Mouse (Mus musculus): ENCODE measurements around the gene Spryd3.
"Not testable (repeated sequence)": the region's sequence is repeated elsewhere in the genome, so short reads cannot be mapped to it uniquely, and the experiment has no call there.

Gene Spryd3

DNA sequence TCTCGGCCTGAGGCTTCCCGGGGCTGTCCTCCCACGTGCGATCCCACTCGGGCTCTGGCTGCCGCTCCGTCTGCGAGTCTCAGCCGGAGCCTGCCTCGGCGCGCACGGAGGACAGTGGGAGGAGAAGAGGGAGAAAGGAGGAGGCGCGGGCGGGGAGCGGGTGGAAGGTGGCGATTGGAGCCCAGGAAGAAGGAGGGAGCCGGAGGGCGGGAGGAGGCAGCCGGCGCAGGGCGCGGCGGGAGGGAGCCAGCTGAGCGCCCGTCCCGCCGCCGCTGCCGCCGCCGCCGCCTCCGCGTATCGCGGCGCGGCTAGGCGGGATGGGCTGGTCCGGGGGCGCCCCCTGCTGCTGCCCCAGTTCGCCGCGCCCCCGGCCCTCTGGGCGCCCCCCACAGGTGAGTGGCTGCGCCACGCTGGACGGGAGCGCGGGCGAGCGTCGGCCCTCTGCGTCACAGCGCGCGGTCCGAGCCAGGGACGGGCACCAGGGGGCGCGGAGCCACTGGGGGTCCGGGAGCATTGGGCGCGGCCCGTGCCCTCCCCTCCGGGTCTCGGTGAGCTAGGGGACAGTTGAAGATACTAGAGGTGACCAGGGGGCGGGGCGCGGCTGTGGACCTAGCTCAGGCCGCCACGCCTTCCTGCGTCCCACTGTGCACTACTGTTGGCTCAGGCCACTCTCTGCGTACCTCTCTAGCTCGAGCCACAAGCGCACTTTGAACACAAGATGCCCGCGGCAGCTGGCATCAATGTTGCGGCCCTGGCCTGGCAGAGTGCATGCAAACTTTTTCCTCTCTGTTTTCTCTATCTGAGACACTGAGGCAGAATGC, 35.7 kb downstream of the Spryd3 start, which contains the start of gene Tns2:
Tns2 (plus strand) TSS at position 253 of the 821 bp plus-strand sequence.
- peak; percentile 72 for DNase-seq (ENCODE audit: low read depth, low spot score)

DNA sequence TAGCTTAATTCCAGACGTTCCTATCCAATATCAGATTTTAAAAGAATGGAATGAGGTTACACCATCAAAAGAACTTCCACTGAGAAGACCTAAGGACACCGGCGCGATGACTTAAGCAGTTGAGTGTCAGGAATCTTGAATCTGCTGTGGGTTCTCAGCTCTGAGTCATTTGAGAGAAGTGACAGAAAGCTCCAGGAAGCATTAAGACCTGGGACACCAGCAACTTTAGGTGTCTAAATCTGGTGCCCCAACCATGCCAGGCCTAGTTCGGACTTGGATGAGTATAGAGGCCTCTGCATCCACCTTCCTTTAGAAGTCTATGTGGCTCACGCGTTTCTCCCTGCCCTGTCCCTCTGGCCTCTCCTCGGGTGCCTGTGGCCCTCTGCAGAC, 36.3 kb downstream of the Spryd3 start:
- no peak for DNase-seq (ENCODE audit: low read depth, low spot score)

DNA sequence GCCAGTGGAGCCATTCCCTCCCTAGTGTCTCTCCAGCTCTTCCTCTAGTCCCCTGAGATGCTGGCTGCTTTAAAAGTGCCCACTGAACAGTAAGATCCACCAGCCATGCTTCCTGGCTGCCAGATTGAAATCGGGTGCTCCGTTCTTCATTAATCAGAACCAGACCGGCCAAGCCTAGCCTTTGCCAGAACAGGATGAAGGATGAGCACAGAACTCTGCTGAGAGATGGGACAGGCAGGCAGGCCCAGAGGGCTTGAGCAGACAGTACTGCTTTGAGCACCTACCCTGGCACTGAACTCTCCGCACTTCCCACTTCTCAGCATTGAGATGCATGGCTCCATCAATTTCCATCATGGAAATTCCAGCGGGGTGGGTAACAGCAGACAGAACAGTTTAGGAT, 36.8 kb downstream of the Spryd3 start:
- no peak for DNase-seq (ENCODE audit: low read depth, low spot score)

DNA sequence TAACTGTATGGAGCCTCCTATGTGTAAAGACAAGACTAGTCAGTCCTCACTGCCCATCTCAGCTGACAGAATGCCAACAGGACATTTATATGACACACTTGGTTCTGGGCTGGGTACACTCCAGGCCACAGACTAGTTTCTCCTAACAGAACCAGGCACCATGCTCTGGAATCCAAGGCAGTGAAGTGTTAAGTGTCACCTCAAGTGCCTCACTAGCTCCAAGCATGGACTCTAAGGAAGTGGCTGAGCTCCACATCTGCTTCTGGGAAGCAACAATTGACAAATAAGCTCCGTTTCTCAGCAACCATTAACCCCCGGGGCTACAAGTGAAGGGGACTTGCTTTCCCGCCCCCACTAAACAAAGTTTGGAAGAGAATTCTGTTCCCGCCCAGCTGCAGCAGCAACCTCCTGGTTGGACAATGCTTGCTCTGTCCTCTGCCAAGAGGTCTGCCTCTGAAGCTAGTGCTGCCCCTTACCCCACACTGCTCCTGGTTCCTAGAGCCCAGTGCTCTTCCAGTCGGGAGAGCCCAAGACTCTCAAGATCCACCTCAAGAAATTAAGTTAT, 38.0 kb downstream of the Spryd3 start:
- DNase-seq (ENCODE audit: low read depth, low spot score), result no peak

DNA sequence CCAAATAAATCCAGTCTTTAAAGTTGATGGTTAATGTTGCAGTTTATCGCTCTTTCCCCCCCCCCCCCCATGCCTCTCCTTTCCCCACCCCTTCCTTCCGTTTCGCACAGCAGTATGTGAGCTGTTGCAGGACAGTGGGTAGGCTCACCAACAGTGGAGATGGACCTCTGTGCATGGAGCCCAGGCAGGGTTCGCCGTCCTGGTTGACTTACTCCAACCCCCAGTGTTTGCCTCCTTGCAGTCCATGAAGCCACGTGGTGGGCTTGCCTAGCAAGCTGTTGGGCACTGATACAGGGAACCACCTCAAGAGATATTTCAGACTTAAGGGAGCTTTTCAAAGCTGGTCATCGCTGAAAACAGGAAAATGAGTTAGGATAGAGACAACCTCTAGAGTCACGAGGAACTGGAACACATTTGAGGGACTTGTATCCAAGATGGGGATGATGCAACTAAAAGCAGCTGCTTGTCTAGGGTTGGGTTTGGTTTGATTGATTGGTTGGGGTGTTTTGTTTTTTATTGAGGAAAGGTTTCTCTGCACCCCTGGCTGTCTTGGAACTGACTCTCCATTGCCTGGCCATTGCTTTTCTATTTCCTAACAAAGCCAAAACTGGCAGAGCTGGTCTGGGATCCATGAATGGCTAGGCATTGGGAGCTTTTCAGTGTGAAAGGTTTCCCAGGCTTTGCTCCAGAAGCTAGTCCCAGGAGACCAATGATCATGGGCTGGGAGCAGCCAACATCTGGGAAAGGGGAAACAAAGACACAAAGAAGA, 38.7 kb downstream of the Spryd3 start:
- no peak for DNase-seq (ENCODE audit: low read depth, low spot score)

DNA sequence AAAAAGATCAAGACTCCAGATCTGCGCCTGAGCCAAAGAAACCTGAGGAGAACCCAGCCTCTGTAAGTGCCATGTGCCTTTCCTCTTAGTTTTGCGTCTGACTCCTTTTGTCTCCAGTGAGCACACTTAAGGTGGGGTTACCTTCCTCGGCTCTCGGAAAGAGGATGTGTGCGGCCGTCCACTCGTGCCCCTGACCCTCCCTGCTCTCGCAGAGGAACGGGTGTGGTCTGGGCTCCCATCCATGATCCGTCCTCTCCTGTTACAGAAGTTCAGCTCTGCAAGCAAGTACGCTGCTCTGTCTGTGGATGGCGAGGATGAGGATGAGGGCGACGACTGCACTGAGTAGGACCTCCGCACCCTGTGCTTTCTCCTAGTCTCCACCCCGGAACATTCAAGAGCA, 41.0 kb downstream of the Spryd3 start:
- no peak for DNase-seq (ENCODE audit: low read depth, low spot score)

DNA sequence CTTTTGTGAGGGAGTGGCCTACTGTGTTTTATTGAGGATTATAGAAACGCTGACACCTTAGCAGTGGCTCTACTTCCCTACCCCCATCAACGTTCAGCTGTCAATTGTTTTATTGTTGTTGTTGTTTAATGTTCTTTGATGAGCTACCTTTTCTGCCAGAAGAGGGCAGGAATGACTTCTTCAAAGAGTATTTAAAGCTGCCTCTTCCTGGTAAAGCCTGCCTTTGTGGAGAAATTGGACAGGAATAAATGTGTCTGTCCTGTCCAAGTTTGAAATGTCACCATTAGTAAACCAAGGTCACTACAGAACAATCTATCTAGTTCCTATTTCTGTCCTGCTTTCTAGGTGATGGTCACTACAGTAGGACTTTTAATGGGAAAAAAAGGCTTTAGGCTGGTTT, 41.9 kb downstream of the Spryd3 start:
- DNase-seq (ENCODE audit: low read depth, low spot score), result no peak

DNA sequence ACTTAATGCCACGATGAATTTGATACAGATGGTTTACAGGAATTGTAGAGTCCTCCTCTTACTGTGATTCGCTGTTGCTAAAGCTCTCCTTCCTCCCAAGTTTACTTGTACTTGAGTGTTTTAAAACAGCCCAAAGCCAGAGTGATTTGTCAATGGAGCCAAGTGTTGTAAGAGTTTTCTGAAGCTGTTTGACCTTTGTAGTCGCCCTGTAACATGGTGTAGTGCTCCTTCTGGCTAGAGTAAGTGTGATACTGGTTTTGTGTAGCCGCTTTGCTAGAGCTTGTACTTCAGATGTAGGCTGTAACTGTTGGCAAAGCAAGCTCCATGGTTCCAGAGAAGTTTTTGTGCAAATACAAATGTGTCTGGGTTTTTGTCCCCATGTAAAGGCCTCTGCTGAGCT, 43.8 kb downstream of the Spryd3 start:
- DNase-seq (ENCODE audit: low read depth, low spot score), result no peak

DNA sequence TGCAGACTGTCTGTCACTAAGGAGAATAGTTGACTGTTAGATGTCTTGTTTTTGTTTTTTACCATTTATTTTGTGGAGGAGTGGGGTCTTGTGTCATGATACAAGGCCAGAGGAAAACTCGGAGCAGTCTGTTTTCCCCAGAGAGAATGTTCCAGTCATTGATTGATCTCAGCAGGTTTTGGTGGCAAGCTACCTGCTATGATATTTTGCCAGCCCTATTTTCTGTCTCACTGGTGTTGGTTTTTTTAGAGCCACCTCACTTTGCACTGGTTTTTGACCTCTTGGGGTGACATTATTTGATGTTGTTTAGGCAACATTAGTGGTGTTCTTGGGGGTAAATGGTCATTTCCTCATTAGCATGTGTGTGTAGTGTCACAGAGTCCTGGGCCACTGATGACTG, 44.3 kb downstream of the Spryd3 start:
- DNase-seq (ENCODE audit: low read depth, low spot score), result no peak

DNA sequence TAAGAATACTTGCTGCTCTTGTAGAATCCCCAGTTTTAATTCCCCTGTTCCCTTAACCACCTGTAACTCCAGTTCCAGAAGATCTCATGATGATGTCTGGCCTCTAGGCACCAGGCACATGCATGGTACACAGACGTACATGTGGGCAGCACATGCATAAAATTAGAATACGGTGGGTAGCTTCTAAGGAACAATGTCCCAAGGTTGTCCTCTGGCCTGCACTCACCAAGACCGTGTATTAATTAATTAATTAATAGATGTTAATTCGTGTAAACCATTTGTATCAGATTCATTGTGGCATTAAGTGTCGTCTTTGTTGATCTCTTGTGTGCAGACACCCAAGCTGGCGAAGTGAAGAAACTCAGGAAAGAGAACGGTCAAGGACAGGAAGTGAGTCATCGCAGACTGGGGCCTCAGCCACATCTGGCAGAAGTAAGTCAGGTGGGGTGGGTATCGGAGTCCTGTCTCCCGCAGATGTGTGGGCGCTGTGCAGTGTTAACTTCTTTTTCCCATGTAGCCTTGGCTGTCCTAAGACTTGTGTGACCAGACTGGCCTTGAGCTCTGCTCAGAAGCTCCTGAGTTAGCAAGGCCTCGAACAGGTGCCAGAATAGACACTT, 44.9 kb downstream of the Spryd3 start:
- no peak for DNase-seq (ENCODE audit: low read depth, low spot score)

DNA sequence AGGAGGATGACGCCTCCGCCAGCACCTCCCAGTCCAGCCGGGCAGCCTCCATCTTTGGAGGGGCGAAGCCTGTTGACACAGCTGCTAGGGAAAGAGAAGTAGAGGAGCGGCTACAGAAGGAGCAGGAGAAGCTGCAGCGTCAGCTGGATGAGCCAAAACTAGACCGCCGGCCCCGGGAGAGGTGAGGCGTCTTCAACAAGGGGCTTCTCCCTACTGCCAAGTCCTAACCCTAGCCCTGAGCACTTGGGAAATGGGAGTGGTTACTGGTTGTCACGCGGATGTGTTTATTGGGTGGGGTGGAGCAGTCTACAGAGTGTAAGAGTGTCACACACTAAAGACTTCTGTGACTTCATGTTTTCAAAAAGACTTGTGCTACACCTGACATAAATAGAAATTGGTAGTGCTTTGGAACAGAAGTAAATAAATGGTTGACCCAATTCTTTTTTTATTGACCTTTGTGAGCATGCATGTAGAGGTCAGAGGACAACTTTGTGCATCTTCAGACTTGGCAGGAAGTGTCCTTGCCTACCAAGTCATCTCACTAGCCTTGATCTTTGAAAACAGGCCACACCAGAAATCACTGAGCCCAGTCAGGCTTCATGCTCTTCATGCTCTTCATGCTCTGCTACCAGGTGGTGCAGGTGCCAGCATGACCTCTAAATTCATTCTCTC, 46.0 kb downstream of the Spryd3 start:
- DNase-seq (ENCODE audit: low read depth, low spot score), result no peak

DNA sequence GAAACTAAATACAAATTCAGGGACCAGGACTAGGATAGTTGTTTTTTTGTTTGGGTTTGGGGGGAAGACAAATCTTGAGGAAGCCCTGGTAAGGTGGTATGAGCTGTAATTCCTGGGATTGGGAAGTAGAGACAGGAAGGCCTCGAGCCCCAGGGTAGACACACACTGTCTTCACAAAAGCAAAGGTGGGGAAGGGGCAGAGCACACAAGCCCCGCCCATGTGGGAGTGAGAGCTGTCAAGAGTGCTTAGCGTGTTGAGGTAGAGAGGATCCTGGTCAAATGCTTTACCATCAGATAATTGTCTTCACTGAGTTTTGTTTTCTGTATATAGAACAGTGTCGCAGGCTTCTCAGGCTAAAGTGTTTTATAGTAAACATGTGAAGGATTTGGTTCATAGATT, 53.0 kb downstream of the Spryd3 start:
- DNase-seq (ENCODE audit: low read depth, low spot score), result no peak

DNA sequence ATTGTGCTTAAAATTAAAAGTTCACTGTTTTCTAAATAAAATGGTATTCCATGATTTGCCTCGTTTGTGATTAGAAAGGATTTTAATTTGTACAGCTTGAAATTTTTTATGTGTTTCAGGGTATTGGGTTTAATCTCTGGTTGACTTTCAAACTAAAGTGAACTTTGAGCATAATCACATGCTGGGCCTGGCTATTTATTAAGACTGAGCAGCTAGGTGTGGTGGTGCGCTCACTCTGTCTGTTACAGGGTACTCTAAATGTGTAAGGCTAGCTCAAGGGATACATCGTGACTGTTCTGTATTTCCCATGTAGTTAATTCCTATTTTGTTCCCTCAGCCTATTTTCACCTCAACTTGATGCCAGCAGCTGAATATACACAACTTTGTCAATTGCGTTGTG, 53.9 kb downstream of the Spryd3 start:
- DNase-seq (ENCODE audit: low read depth, low spot score), result no peak

DNA sequence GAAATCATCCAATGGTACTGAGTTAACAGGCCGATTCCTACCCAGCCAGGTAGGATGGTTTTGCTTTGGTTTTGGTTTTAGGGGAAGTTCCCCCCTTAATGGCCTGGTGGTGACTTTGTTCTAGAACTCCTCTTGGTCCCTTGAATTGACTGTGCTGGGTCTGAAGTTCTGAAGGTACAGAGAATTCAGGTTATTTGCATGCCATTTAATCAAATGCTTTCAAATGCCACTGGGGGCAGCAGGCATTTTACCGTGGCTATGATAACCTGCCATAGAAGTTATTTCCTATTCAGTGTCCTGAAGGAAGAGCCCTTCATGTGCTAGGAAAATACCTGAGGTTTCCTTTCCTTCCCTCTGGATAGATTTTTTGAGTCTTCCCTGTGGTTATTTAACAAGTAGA, 55.6 kb downstream of the Spryd3 start:
- DNase-seq (ENCODE audit: low read depth, low spot score), result no peak

DNA sequence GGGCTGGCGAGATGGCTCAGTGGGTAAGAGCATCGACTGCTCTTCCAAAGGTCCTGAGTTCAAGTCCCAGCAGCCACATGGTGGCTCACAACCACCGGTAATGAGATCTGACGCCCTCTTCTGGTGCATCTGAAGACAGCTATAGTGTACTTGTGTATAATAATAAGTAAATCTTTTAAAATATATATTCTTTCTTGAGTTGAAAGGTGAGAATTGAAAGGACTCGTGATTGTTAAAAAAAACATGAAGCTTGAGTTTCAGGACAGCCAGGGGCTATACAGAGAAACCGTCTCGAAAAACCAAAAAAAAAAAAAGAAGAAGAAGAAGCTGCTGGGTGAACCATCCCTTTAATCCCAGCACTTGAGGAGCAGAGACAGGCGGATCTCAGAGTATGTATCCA, 56.1 kb downstream of the Spryd3 start:
- DNase-seq (ENCODE audit: low read depth, low spot score), result not testable (repeated sequence)

DNA sequence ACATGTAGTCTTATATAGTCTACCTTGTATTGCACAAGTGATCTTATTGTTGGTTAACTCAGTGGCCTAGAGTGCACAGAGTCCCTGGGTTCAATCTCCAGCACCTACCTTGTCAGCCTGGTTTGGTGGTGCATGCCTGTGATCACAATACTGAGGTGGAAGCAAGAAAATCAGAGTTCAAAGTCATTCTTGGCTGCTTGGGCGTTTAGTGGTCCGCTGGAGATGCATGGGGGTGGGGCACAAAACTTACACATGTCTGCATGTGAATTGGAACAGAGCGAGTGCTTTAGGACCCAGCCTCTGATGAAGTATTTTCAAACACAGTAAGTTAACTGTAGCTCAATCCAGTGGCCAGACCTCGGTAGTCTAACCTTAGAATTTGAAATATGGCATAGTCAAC, 56.8 kb downstream of the Spryd3 start:
- no peak for DNase-seq (ENCODE audit: low read depth, low spot score)

DNA sequence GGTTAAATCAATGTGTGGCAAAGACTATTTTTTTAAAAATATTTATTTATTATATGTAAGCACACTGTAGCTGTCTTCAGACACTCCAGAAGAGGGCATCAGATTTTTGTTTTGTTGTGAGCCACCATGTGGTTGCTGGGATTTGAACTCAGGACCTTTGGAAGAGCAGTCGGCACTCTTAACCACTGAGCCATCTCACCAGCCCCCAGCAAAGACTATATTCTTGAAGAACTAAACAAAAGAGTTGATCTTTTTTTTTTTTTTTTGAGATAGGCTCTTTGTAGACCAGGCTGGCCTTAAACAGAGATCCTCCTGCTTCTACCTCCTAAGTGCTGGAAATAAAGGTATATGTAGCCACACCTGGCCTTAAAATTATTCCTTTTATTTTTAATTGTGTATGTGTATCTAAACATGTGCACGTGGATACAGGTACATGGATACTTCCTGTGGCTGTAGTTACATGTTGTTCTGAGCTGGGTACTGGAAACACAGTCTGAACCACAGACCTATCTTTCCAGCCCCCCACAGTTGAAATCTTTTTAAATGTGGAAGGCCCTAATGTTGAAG, 58.8 kb downstream of the Spryd3 start:
- no peak for DNase-seq (ENCODE audit: low read depth, low spot score)

DNA sequence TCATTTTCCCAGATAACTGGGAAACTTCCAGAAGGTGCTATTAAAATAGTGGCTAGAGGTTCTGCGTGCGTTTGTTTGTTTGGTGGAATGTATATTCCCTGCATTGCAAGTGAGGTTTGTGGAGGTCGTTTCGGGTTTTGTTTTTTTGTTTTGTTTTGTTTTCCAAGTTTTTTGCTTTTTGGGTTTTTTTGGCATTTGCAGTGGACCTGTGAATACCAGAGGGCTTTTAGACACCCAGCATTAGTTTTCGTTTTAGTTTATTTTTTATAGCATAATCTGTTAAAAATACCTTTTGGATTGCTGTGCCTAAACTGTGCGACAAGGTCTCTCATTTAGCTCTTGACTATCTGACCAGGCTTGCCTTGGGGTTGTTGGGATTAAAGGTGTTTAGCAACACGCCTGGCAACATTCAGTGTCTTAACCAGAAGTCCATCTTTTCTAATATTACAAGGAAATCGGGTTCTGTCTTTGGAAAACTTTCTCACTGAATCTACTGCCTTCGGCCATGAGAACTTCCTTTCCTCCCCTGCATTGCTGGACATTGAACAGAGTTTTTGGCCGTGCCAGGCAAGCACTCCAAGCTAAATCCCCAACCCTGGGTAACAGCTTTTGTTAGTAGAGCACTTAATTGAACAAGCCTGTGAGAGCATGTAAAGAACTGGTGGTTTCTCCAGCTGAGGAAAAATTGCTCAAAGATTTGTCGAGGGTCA, 61.0 kb downstream of the Spryd3 start:
- no peak for DNase-seq (ENCODE audit: low read depth, low spot score)

DNA sequence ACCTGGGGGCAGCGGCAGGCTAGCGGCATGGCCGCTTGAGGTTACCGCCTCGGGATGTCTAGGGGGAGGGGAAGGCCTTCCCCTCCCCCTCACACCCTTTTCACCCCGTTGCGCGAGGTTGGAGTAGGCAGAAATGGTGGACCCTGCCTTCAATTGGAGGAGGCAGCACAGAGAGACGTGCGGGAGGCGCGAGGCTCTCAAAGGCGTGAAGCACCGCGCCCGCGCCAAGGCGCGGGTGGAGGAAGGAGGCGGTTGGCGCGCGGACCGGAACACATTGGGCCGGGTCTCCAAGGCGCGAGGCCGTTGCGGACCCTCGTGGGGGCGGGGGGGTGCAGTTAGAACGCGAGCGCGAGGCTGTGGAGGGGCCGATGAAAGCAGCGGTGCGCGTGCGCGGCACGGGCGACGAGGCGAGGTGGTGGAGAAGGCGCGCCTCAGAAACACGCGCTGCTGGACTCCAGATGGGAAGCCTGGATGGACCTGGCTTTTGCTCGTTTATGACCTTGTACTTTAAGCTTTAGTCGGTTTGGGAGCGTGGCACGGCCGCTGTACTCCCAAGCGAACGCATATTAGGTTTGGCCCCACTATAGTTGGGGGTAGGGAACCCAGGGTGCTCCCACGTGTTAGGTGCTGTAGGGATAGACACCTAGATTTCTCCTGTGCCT, 61.8 kb downstream of the Spryd3 start:
- DNase-seq (ENCODE audit: low read depth, low spot score), result no peak

DNA sequence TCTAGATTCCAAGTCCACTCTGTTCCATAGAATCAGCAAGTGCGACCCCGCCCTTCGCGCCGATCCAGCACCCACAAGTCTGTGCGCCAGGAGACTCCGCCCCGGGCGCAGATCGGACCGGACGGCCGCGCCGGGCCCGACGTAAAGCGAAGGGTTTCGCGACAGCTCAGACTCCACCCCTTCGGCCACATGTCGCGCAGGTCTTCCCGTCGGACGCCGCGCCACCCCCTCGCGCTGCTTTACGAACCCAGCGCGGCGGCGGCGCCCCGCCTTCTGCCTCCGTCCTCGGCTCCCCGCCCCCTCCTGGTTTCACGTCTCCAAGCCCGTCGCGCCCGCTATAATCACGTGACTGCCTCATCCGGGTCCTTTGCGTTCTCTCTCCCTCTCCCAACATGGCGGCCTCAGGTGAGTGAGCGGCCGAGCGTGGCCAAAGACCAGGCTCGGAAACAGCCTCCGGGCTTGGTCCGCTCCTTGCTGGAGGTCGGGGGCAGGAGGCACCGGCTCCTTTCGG, 62.4 kb downstream of the Spryd3 start, which contains the start of gene Eif4b:
Eif4b (plus strand) TSS at position 215 of the 511 bp plus-strand sequence.
- peak; percentile 99 for DNase-seq (ENCODE audit: low read depth, low spot score)
